Mouse (Mus musculus): ENCODE results near the gene Lrig1. TPM values are rescaled to one million over a fixed set of nuclear protein-coding genes. Genes with fewer than 3 reads are reported as not detected.

Gene Lrig1
- polyA plus RNA-seq, 1 experiment from 2014 or later, result 14.6 TPM

DNA sequence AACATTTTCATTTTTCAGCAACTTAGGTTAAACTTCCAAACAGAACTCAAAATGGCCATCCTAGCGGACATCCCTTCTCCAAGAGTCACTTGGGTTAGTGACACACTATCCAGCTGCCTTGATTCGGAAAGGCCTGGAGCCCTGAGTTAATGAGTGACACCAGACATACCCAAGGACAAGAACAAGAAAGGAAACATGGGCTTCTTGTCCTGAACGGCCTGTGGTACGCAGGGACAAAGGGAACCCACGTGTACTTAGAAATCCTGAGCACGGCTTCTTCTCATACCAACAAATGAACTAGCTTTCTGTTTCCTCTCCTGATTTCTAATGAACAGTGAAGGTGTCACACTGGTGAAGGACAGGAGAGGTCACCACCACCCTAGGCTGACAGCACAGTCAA lies 85.6 kb downstream of the Lrig1 start:
- no peak for ATAC-seq (ENCODE audit: insufficient number of reproducible peaks, low FRiP score)
- no peak overlapping the region for H3K9ac ChIP-seq
- H3K9me3 ChIP-seq (replicated peaks), result no peaks in the 10 kb centered on the region
- no peak overlapping the region for H3K4me3 ChIP-seq
- no peak overlapping the region for H3K27ac ChIP-seq (ENCODE audit: poor library complexity, severe bottlenecking)
- peaks cover 83% of the 10 kb centered on the region for H3K36me3 ChIP-seq
- H3K4me2 ChIP-seq, result no peak overlapping the region
- WGBS, result 66% methylated on average over 6 of the region's 6 CpGs
- no peaks in the 10 kb centered on the region for H3K27me3 ChIP-seq (replicated peaks)
- H3K4me1 ChIP-seq (replicated peaks), result peaks cover 23% of the 10 kb centered on the region

DNA sequence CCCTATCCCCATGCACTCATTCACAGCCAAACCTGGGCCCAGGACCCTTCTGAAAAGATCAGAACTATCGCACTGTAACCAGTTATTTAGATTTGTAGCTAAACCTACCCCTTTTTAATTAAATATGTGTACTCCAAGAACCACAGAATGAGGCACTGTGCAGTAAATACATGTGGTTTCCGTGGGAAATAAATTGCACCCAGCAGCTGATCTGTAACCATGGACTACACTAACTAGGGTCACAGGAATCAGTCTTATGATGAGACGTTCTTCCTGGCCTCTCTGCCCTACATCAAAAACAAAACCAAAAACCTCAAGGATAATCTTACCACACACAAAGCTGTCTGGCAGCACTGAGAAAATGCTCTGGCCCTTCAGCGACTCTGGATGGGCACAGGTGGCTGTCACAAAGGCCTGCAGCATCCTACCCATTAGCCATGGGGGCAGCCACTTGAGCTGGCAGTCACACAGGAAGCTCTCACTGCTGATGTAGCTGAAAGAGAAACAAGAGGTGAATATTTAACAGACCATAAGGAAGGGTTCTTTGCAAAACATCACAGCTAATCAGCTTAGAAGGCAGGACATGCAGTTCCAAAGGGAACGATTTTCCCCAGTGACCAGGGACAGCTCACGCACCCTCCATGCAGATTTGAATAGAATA lies 86.6 kb downstream of the Lrig1 start:
- ATAC-seq (ENCODE audit: insufficient number of reproducible peaks, low FRiP score), result no peak
- Histone ChIP-seq H3K4me2 (no peak overlapping the region), H3K9ac (no peak overlapping the region), H3K9me3 (replicated peaks) (no peaks in the 10 kb centered on the region), H3K4me3 (no peak overlapping the region), H3K27me3 (replicated peaks) (no peaks in the 10 kb centered on the region), H3K36me3 (peaks cover 87% of the 10 kb centered on the region), H3K4me1 (replicated peaks) (peaks cover 14% of the 10 kb centered on the region; the same call in 1 of the 2 replicates), H3K27ac (ENCODE audit: poor library complexity, severe bottlenecking) (no peak overlapping the region)
- WGBS, result 80% methylated on average over 6 of the region's 6 CpGs

DNA sequence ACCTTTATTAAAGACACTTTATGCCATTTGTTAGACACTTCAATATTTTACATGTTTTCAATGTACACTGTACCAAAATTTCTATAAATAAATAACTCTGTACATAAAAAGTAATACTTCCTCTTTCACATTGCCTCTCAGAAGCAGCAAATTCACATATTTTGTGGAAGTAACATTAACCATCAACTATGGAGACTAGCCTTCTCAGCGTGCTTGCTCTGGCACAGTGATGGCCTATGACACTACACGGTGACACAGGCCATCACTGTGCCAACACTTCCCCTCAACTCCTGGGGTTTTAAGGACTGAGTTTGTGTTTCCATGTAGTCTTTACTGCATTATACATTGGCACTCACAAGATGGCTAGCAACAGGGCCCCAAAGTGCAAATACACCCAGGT lies 95.4 kb downstream of the Lrig1 start:
- WGBS, result 93% methylated on average over 2 of the region's 2 CpGs
- H3K4me2 ChIP-seq, result no peak overlapping the region
- H3K27me3 ChIP-seq (replicated peaks), result no peaks in the 10 kb centered on the region
- H3K4me1 ChIP-seq (replicated peaks), result peaks cover 15% of the 10 kb centered on the region
- no peak overlapping the region for H3K4me3 ChIP-seq
- H3K9ac ChIP-seq, result no peak overlapping the region
- no peak overlapping the region for H3K27ac ChIP-seq (ENCODE audit: poor library complexity, severe bottlenecking)
- H3K9me3 ChIP-seq (replicated peaks), result no peaks in the 10 kb centered on the region
- H3K36me3 ChIP-seq, result peaks cover 70% of the 10 kb centered on the region
- ATAC-seq (ENCODE audit: insufficient number of reproducible peaks, low FRiP score), result no peak

DNA sequence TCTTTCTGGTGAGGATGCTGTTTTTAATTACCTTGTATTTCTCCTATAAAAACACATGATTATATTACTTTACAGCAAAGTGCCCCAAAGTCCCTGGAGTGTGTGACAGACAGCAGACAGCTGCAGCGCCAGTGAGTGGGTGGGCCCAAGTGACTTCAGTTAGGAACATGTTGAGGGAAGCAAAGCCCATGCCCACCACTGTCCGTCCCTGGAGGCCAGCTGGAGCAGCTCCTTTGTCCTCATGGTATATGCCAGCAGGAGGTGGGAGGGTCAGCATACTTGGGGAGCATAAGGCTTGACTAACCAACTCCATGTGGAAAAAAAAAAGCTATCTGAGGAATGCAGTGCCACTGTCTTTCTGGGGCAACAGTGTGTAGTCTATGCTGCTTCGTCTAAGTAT lies 95.9 kb downstream of the Lrig1 start:
- Histone ChIP-seq H3K36me3 (peaks cover 68% of the 10 kb centered on the region), H3K9ac (no peak overlapping the region), H3K9me3 (replicated peaks) (no peaks in the 10 kb centered on the region), H3K4me3 (no peak overlapping the region), H3K27ac (ENCODE audit: poor library complexity, severe bottlenecking) (no peak overlapping the region), H3K27me3 (replicated peaks) (no peaks in the 10 kb centered on the region), H3K4me2 (no peak overlapping the region), H3K4me1 (replicated peaks) (peaks cover 17% of the 10 kb centered on the region)
- 64% methylated on average over 3 of the region's 3 CpGs for WGBS
- no peak for ATAC-seq (ENCODE audit: insufficient number of reproducible peaks, low FRiP score)

DNA sequence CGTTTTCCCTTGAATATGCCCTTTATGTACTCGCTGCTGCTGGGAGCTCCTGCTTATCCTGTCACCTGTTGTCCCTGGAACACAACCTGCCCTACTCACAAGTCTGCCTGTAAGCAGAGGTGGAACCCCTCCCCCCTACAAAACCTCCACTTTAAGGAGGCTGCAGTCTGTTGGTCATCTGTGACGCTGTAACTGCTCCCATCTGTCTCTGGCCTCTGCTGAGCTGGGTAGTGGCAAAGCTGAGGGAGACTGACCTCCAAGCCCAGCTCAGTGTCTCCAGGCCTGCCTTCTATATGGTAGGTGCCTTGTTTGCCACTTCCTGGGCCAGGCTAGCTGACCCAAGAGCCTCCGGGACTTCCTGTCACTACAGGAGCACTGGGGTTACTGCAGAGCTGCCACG lies 98.1 kb downstream of the Lrig1 start:
- H3K9ac ChIP-seq, result no peak overlapping the region
- H3K27me3 ChIP-seq (replicated peaks), result no peaks in the 10 kb centered on the region
- H3K27ac ChIP-seq (ENCODE audit: poor library complexity, severe bottlenecking), result no peak overlapping the region
- 61% methylated on average over 5 of the region's 5 CpGs for WGBS
- no peak overlapping the region for H3K4me3 ChIP-seq
- H3K4me2 ChIP-seq, result no peak overlapping the region
- ATAC-seq (ENCODE audit: insufficient number of reproducible peaks, low FRiP score), result no peak
- peaks cover 40% of the 10 kb centered on the region for H3K4me1 ChIP-seq (replicated peaks)
- no peaks in the 10 kb centered on the region for H3K9me3 ChIP-seq (replicated peaks)
- H3K36me3 ChIP-seq, result peaks cover 46% of the 10 kb centered on the region

DNA sequence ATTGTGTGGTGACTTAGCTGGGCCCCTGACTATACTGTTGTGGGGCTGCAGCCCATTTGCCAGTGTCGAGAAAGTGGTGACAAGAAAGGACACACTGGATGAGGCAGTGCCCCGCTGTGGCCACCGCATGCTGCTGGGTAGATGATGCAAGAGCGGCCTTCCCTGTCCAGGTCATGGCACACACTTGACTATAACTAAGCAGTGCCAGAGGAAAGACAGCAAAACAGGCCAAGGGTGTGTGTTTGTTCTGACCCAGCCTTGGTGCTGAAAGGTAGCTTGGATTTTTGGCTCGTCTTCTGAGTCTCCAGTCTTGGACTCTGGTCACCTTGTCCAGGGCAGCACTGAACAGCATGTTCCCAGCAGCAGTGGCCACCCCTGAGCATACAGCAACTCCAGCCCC lies 98.9 kb downstream of the Lrig1 start:
- Histone ChIP-seq H3K27me3 (replicated peaks) (no peaks in the 10 kb centered on the region), H3K4me2 (no peak overlapping the region), H3K9me3 (replicated peaks) (no peaks in the 10 kb centered on the region), H3K36me3 (peaks cover 39% of the 10 kb centered on the region), H3K4me3 (no peak overlapping the region), H3K27ac (ENCODE audit: poor library complexity, severe bottlenecking) (no peak overlapping the region), H3K4me1 (replicated peaks) (peaks cover 43% of the 10 kb centered on the region), H3K9ac (no peak overlapping the region)
- 63% methylated on average over 5 of the region's 5 CpGs for WGBS
- ATAC-seq (ENCODE audit: insufficient number of reproducible peaks, low FRiP score), result no peak

DNA sequence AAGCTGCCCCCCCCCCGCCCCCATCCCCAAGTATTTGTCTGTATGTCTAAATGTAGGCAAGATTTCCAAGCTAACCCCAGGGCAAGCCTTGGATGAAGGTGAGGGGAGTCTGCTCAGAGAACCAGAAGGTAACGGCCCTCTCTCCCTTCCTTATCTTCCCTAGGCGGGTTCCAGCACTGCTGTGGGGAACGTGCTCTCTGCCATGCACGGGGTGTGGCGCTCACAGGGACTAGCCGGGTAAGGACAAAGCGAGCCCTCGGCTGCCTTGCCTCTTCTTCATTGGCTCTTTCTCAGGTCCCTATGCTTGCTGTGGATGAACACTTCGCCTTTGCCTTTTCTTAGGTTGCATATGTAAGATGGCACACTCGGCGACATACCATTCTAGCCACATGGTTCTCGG lies 100.9 kb downstream of the Lrig1 start:
- no peak overlapping the region for H3K4me2 ChIP-seq
- H3K4me1 ChIP-seq (replicated peaks), result peaks cover 60% of the 10 kb centered on the region
- no peaks in the 10 kb centered on the region for H3K9me3 ChIP-seq (replicated peaks)
- no peak overlapping the region for H3K9ac ChIP-seq
- no peak for ATAC-seq (ENCODE audit: insufficient number of reproducible peaks, low FRiP score)
- WGBS, result 72% methylated on average over 13 of the region's 13 CpGs
- no peak overlapping the region for H3K4me3 ChIP-seq
- H3K27me3 ChIP-seq (replicated peaks), result no peaks in the 10 kb centered on the region
- peaks cover 21% of the 10 kb centered on the region for H3K36me3 ChIP-seq
- peak overlapping the region; percentile 10; the same call in 1 of the 2 replicates for H3K27ac ChIP-seq (ENCODE audit: poor library complexity, severe bottlenecking)

DNA sequence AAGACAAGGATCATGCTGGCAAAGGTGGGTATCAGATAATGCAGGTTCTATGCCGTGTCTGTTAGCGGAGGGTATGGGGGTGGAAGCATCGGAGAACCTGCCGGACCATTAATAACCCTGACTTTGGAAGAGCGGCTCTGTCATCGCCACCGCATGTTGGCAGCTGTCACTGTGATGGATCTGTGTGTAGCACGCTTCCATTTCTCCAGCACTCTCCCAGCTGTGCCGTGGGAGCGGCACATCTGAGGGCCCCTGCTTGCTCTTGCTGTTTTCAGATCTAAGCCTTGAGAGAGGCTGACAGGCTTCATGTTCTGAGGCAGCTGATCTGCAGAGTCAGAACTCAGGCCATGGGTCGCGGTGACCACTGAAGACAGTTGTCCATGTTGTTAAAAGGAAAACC lies 101.5 kb downstream of the Lrig1 start:
- peaks cover 15% of the 10 kb centered on the region for H3K36me3 ChIP-seq
- ATAC-seq (ENCODE audit: insufficient number of reproducible peaks, low FRiP score), result no peak
- 60% methylated on average over 12 of the region's 12 CpGs for WGBS
- H3K27me3 ChIP-seq (replicated peaks), result no peaks in the 10 kb centered on the region
- H3K9me3 ChIP-seq (replicated peaks), result no peaks in the 10 kb centered on the region
- H3K4me1 ChIP-seq (replicated peaks), result peaks cover 66% of the 10 kb centered on the region
- peak overlapping the region; percentile 10; the same call in 1 of the 2 replicates for H3K27ac ChIP-seq (ENCODE audit: poor library complexity, severe bottlenecking)
- H3K4me3 ChIP-seq, result no peak overlapping the region
- no peak overlapping the region for H3K9ac ChIP-seq
- no peak overlapping the region for H3K4me2 ChIP-seq

DNA sequence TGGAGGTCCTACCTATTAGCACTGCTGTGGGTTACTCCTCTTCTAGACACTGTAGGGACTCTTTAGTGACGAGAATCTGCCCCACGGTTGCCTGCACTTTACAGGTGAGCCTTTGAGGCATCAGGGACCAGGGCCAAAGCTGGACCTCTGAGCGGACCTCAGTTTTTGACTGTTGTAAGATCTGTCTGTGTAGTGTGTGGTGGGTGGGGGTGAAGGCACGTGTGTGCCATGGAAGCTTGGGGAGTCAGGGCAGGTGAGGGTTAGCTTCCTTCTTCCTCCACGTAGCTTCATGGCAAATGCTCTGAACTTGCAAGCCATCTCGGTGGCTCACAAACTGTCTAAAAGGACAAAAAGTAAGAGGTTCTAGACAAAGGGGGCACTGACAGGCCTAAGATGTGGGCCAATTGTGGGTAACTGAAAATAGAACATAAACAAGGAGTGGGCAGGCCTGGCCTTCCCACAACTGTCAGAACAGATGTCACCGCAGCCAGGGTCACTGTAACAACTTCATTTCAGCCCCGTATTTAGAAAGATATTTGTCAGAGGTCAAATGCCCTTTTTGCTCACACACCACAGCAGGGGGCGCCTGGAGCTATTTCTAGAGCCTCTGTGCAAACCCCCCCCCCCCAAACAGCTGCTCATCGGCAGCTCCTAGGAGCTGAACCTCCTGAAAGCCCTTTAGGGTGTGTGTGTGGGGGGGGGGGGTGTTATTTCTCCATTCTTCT lies 103.0 kb downstream of the Lrig1 start:
- H3K9me3 ChIP-seq (replicated peaks), result no peaks in the 10 kb centered on the region
- H3K27ac ChIP-seq (ENCODE audit: poor library complexity, severe bottlenecking), result peak overlapping the region; percentile 30
- no peak overlapping the region for H3K4me2 ChIP-seq
- no peak overlapping the region for H3K4me3 ChIP-seq
- no peaks in the 10 kb centered on the region for H3K27me3 ChIP-seq (replicated peaks)
- no peak overlapping the region for H3K9ac ChIP-seq
- WGBS, result 54% methylated on average over 10 of the region's 10 CpGs
- H3K36me3 ChIP-seq, result peaks cover 6% of the 10 kb centered on the region; the same call in 1 of the 2 replicates
- H3K4me1 ChIP-seq (replicated peaks), result peaks cover 70% of the 10 kb centered on the region
- ATAC-seq (ENCODE audit: insufficient number of reproducible peaks, low FRiP score), result no peak

DNA sequence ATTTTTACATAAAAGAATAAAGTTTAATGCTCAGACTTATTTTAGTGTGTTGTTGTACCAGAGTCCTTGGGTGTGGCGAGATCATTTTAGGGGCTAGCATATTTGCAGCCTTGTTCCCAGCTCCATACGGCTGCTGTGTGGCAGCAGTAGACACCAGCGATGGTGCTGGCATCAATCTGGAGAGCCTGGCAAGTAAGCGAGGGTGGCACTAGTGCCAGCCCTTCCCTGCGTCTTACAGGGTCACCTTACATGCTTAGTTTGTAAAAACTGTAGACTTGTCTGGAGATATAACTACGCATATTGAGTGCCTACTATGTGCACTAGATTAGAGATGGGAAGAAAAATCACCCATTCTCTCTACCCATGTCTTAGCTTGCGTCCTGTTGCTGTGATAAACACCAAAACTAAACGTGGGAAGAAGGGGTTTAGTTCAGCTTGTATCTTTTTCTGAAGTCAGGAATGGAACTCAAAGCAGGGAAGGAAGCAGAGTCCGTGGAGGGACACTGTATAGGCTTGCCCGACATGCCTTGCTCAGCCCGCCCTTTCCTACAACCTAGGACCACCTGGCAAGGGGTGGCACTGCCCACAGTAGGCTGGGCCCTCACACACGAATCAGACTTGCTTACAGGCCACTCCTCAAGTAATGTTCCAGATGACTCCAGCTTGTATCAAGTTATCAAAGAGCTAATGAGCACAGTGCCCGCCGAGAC lies 103.8 kb downstream of the Lrig1 start:
- Histone ChIP-seq H3K9me3 (replicated peaks) (no peaks in the 10 kb centered on the region), H3K27me3 (replicated peaks) (no peaks in the 10 kb centered on the region), H3K36me3 (peaks cover 6% of the 10 kb centered on the region; the same call in 1 of the 2 replicates), H3K4me2 (no peak overlapping the region), H3K4me1 (replicated peaks) (peaks cover 67% of the 10 kb centered on the region), H3K4me3 (no peak overlapping the region), H3K9ac (no peak overlapping the region), H3K27ac (ENCODE audit: poor library complexity, severe bottlenecking) (no peak overlapping the region)
- ATAC-seq (ENCODE audit: insufficient number of reproducible peaks, low FRiP score), result no peak
- 85% methylated on average over 14 of the region's 14 CpGs for WGBS

DNA sequence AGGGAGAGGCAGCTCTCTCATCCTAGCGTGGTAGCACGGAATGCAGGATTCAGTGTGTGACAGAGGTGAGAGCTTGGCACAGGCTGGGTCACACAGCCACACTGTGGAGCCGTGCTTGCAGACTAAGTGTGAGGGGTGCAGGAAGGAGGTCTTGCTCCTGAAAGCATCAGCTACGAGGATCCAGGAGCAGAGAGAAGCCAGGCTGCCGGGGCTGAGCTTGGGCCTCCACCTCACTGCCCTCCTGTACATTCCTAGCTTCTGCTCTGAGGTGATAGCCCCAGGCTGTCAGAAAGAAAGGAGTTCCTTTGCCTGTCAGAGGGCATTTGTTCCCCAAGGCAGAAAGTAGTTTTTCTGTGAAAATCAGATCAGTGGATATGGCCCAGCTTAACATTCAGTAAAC lies 104.8 kb downstream of the Lrig1 start:
- Histone ChIP-seq H3K4me3 (no peak overlapping the region), H3K27me3 (replicated peaks) (no peaks in the 10 kb centered on the region), H3K9ac (peak overlapping the region; percentile 51; the same call in 1 of the 2 replicates), H3K4me1 (replicated peaks) (peaks cover 62% of the 10 kb centered on the region), H3K36me3 (peaks cover 5% of the 10 kb centered on the region; the same call in 1 of the 2 replicates), H3K9me3 (replicated peaks) (no peaks in the 10 kb centered on the region), H3K27ac (ENCODE audit: poor library complexity, severe bottlenecking) (peak overlapping the region; percentile 25), H3K4me2 (no peak overlapping the region)
- ATAC-seq (ENCODE audit: insufficient number of reproducible peaks, low FRiP score), result no peak
- WGBS, result 40% methylated on average over 5 of the region's 5 CpGs
